Mouse (Mus musculus): ENCODE measurements around the gene Prim2. TPM values are rescaled to one million over a fixed set of nuclear protein-coding genes. Genes with fewer than 3 reads are reported as not detected.
"Not testable (repeated sequence)": the region's sequence is repeated elsewhere in the genome, so short reads cannot be mapped to it uniquely, and the experiment has no call there.

Prim2 gene
- polyA plus RNA-seq, 1 experiment, result 2.5 TPM

GRCm38 (mm10) chr1:33627803-33628202, 41.8 kb downstream of the Prim2 start:
- Histone ChIP-seq H3K4me3 (ENCODE audit: low read depth, low read length) (no peak overlapping the region), H3K36me3 (ENCODE audit: control insufficient read depth, insufficient read depth, low read length) (peaks cover 12% of the 10 kb centered on the region; the same call in 1 of the 2 replicates), H3K27ac (ENCODE audit: insufficient read depth, low read depth, low read length) (no peak overlapping the region), H3K27me3 (ENCODE audit: control insufficient read depth, insufficient read depth, low read length) (no peaks in the 10 kb centered on the region), H3K4me1 (ENCODE audit: control insufficient read depth, insufficient read depth, insufficient read length, low read length) (no peaks in the 10 kb centered on the region)
- TF ChIP-seq POLR2A (IDR thresholded peaks at IDR 0.05; ENCODE audit: low read depth, low read length) (no peak), CTCF (IDR thresholded peaks at IDR 0.05; ENCODE audit: extremely low read depth, insufficient read length, insufficient replicate concordance, low read depth, low read length) (no peak)
- WGBS, result 87% methylated on average over 6 of the region's 6 CpGs

- Histone ChIP-seq H3K27me3 (ENCODE audit: control insufficient read depth, insufficient read depth, low read length) (no peaks in the 10 kb centered on the region), H3K36me3 (ENCODE audit: control insufficient read depth, insufficient read depth, low read length) (peaks cover 12% of the 10 kb centered on the region; the same call in 1 of the 2 replicates)
- WGBS, result 97% methylated on average over 2 of the region's 2 CpGs
Measured at GRCm38 (mm10) chr1:33627070-33627469, 42.5 kb downstream of the Prim2 start.

GRCm38 (mm10) chr1:33624900-33625299, 44.7 kb downstream of the Prim2 start:
- Histone ChIP-seq H3K27me3 (ENCODE audit: control insufficient read depth, insufficient read depth, low read length) (no peaks in the 10 kb centered on the region), H3K4me3 (ENCODE audit: low read depth, low read length) (no peak overlapping the region), H3K4me1 (ENCODE audit: control insufficient read depth, insufficient read depth, insufficient read length, low read length) (no peaks in the 10 kb centered on the region), H3K27ac (ENCODE audit: insufficient read depth, low read depth, low read length) (no peak overlapping the region), H3K36me3 (ENCODE audit: control insufficient read depth, insufficient read depth, low read length) (peaks cover 10% of the 10 kb centered on the region; the same call in 1 of the 2 replicates)
- 91% methylated on average over 6 of the region's 6 CpGs for WGBS
- no peak for TF ChIP-seq POLR2A (IDR thresholded peaks at IDR 0.05; ENCODE audit: low read depth, low read length)
- no peak for TF ChIP-seq CTCF (IDR thresholded peaks at IDR 0.05; ENCODE audit: extremely low read depth, insufficient read length, insufficient replicate concordance, low read depth, low read length)

More at GRCm38 (mm10) chr1:33627070-33627469, 42.5 kb downstream of the Prim2 start:
- Histone ChIP-seq H3K4me1 (ENCODE audit: control insufficient read depth, insufficient read depth, insufficient read length, low read length) (no peaks in the 10 kb centered on the region), H3K4me3 (ENCODE audit: low read depth, low read length) (no peak overlapping the region), H3K27ac (ENCODE audit: insufficient read depth, low read depth, low read length) (no peak overlapping the region)
- TF ChIP-seq POLR2A (IDR thresholded peaks at IDR 0.05; ENCODE audit: low read depth, low read length) (no peak), CTCF (IDR thresholded peaks at IDR 0.05; ENCODE audit: extremely low read depth, insufficient read length, insufficient replicate concordance, low read depth, low read length) (no peak)

- Histone ChIP-seq H3K4me3 (ENCODE audit: low read depth, low read length) (no peak overlapping the region), H3K27me3 (ENCODE audit: control insufficient read depth, insufficient read depth, low read length) (no peaks in the 10 kb centered on the region), H3K4me1 (ENCODE audit: control insufficient read depth, insufficient read depth, insufficient read length, low read length) (no peaks in the 10 kb centered on the region), H3K27ac (ENCODE audit: insufficient read depth, low read depth, low read length) (no peak overlapping the region), H3K36me3 (ENCODE audit: control insufficient read depth, insufficient read depth, low read length) (peaks cover 10% of the 10 kb centered on the region; the same call in 1 of the 2 replicates)
- 88% methylated on average over 4 of the region's 4 CpGs for WGBS
- TF ChIP-seq CTCF (IDR thresholded peaks at IDR 0.05; ENCODE audit: extremely low read depth, insufficient read length, insufficient replicate concordance, low read depth, low read length) (no peak), POLR2A (IDR thresholded peaks at IDR 0.05; ENCODE audit: low read depth, low read length) (no peak)
Measured at GRCm38 (mm10) chr1:33624441-33624840, 45.2 kb downstream of the Prim2 start.

- Histone ChIP-seq H3K27ac (ENCODE audit: insufficient read depth, low read depth, low read length) (no peak overlapping the region), H3K4me3 (ENCODE audit: low read depth, low read length) (no peak overlapping the region), H3K36me3 (ENCODE audit: control insufficient read depth, insufficient read depth, low read length) (peaks cover 5% of the 10 kb centered on the region; the same call in 1 of the 2 replicates), H3K4me1 (ENCODE audit: control insufficient read depth, insufficient read depth, insufficient read length, low read length) (no peaks in the 10 kb centered on the region), H3K27me3 (ENCODE audit: control insufficient read depth, insufficient read depth, low read length) (no peaks in the 10 kb centered on the region)
- 94% methylated on average over 10 of the region's 10 CpGs for WGBS
- TF ChIP-seq POLR2A (IDR thresholded peaks at IDR 0.05; ENCODE audit: low read depth, low read length) (no peak), CTCF (IDR thresholded peaks at IDR 0.05; ENCODE audit: extremely low read depth, insufficient read length, insufficient replicate concordance, low read depth, low read length) (no peak)
Measured at GRCm38 (mm10) chr1:33621791-33622190, 47.8 kb downstream of the Prim2 start.

GRCm38 (mm10) chr1:33620091-33620788, 49.4 kb downstream of the Prim2 start:
- TF ChIP-seq POLR2A (IDR thresholded peaks at IDR 0.05; ENCODE audit: low read depth, low read length) (no peak), CTCF (IDR thresholded peaks at IDR 0.05; ENCODE audit: extremely low read depth, insufficient read length, insufficient replicate concordance, low read depth, low read length) (no peak)
- Histone ChIP-seq H3K27ac (ENCODE audit: insufficient read depth, low read depth, low read length) (no peak overlapping the region), H3K4me1 (ENCODE audit: control insufficient read depth, insufficient read depth, insufficient read length, low read length) (no peaks in the 10 kb centered on the region), H3K27me3 (ENCODE audit: control insufficient read depth, insufficient read depth, low read length) (no peaks in the 10 kb centered on the region), H3K4me3 (ENCODE audit: low read depth, low read length) (no peak overlapping the region), H3K36me3 (ENCODE audit: control insufficient read depth, insufficient read depth, low read length) (peaks cover 2% of the 10 kb centered on the region; the same call in 1 of the 2 replicates)
- WGBS, result 92% methylated on average over 9 of the region's 9 CpGs

- H3K27ac ChIP-seq (ENCODE audit: insufficient read depth, low read depth, low read length); H3K4me1 ChIP-seq (ENCODE audit: control insufficient read depth, insufficient read depth, insufficient read length, low read length); H3K36me3 ChIP-seq (ENCODE audit: control insufficient read depth, insufficient read depth, low read length); H3K27me3 ChIP-seq (ENCODE audit: control insufficient read depth, insufficient read depth, low read length); H3K4me3 ChIP-seq (ENCODE audit: low read depth, low read length): not testable (repeated sequence)
- 98% methylated on average over 6 of the region's 6 CpGs for WGBS
Measured at GRCm38 (mm10) chr1:33616642-33617041, 53.0 kb downstream of the Prim2 start.

Measured in small intestine, adult 2 months (tissue).